In genomic region chr13:14063013-14063941, GRCm38 (mm10) we compare ENCODE assay signal across 8 mouse cellular contexts. TPM values are rescaled to one million over a fixed set of nuclear protein-coding genes. Genes with fewer than 3 reads are reported as not detected.
A peak's percentile ranks its signal among the peaks of the same experiment; 100 is the strongest.
DNase-seq lines count a peak whose midpoint lies in the region; ATAC-seq lines count a peak whose summit lies in the region.

Gene Arid4b (plus strand): TSS chr13:14063232.
Gene Ggps1 (minus strand): TSS chr13:14063488.

- DNase-seq in Muller cell, postnatal 12 days (ENCODE audit: inconsistent ontology term) = peak; percentile 100
- DNase-seq in cerebellum, adult 9-11 months = peak; percentile 99
- peak; percentile 97 to 98 for DNase-seq in frontal cortex, adult 2 months (ENCODE audit: extremely low spot score in 1 of 2, low spot score in 1 of 2)
- peak; percentile 93 for DNase-seq in hindbrain, embryonic 11.5 days (ENCODE audit: low spot score)
- peak; percentile 91 to 94 for DNase-seq in layer of hippocampus, postnatal 10 days (ENCODE audit: low spot score in 2 of 2)
- DNase-seq in lung, postnatal 10 days = peak; percentile 98
- DNase-seq in ovary, postnatal 36 days (ENCODE audit: low spot score) = peak; percentile 94
- peak; percentile 94 for DNase-seq in thymus, postnatal 25 days

- WGBS in hindbrain, embryonic 11.5 days = 0% methylated on average over 59 of the region's 64 CpGs

- peak; percentile 97 for ATAC-seq in hindbrain, embryonic 11.5 days (ENCODE audit: low FRiP score)

- H3K27me3 ChIP-seq in hindbrain, embryonic 11.5 days (ENCODE audit: control insufficient read depth, insufficient read depth, low read length) = no peaks in the 10 kb centered on the region

- H3K27ac ChIP-seq in hindbrain, embryonic 11.5 days (ENCODE audit: low read depth, low read length) = peak within 1 kb of the TSS; percentile 96

- H3K9me3 ChIP-seq in hindbrain, embryonic 11.5 days (ENCODE audit: control insufficient read depth, low read length) = no peaks in the 10 kb centered on the region

- no peaks in the 10 kb centered on the region for H3K36me3 ChIP-seq in hindbrain, embryonic 11.5 days (ENCODE audit: control insufficient read depth, insufficient read depth, low read length)

- peak within 1 kb of the TSS; percentile 69 for H3K4me2 ChIP-seq in hindbrain, embryonic 11.5 days (replicated peaks; ENCODE audit: low read depth, low read length)

- H3K4me3 ChIP-seq in hindbrain, embryonic 11.5 days (ENCODE audit: low read depth, low read length) = peak within 1 kb of the TSS; percentile 100

- H3K9ac ChIP-seq in hindbrain, embryonic 11.5 days (ENCODE audit: low read depth, low read length) = peak within 1 kb of the TSS; percentile 98

- H3K4me1 ChIP-seq in hindbrain, embryonic 11.5 days (replicated peaks; ENCODE audit: control insufficient read depth, insufficient read depth, low read length) = no peaks in the 10 kb centered on the region

RNA-seq across cellular contexts. Expression of gene Arid4b, which starts in this region (rescaled TPM):
- 27.3 and 31.0 TPM in 2 replicates for polyA plus RNA-seq in frontal cortex, adult 2 months (2012; rRNA removed)
- polyA plus RNA-seq in hindbrain, embryonic 11.5 days (2014; fragmentation: Nextera tagmentation; extraction: Ambion mirVana) = 78.9 and 113 TPM in 2 replicates
- total RNA-seq in layer of hippocampus, postnatal 10 days (2021) = 10 to 100 TPM; 48.6 to 48.8 TPM

RNA-seq across cellular contexts. Expression of gene Ggps1, which starts in this region (rescaled TPM):
- polyA plus RNA-seq in frontal cortex, adult 2 months (2012; rRNA removed) = 39.3 and 46.3 TPM in 2 replicates
- 75.2 and 89.4 TPM in 2 replicates for polyA plus RNA-seq in hindbrain, embryonic 11.5 days (2014; fragmentation: Nextera tagmentation; extraction: Ambion mirVana)
- total RNA-seq in layer of hippocampus, postnatal 10 days (2021) = 10 to 100 TPM; 54.4 to 63.7 TPM

Comparison
In these comparisons a context has a peak if more than half of its experiments do, and no peak if none do; other contexts are left out.
1. Peak in every context shown above with its lines: DNase-seq, ATAC-seq, H3K4me3 ChIP-seq and H3K27ac ChIP-seq.